Mouse (Mus musculus) intestine, postnatal 0 days (tissue): ENCODE results near the gene Tacc2. TPM values are rescaled to one million over a fixed set of nuclear protein-coding genes. Genes with fewer than 3 reads are reported as not detected.

Source experiments
- ATAC-seq: fragments of 200-750 bp; cut with Nextera tagmentation; 2 replicates; pipeline ENCODE4 v1.8.0; 2017; ENCODE audit warnings: mild to moderate bottlenecking, moderate TSS enrichment, moderate library complexity
- H3K27ac ChIP-seq: fragments of 300-500 bp; sonication (generic); 2 replicates; pipeline ENCODE4 v1.5.1; 2014; ENCODE audit warnings: mild to moderate bottlenecking, low read depth, low read length, moderate library complexity
- H3K27me3 ChIP-seq: fragments of 300-500 bp; sonication (generic); replicated peaks from 2 replicates; pipeline ENCODE4 v1.6.1; 2014; ENCODE audit warnings: low read length, mixed read lengths; ENCODE audit not compliant: control insufficient read depth, insufficient read depth
- H3K36me3 ChIP-seq: fragments of 300-500 bp; sonication (generic); 2 replicates; pipeline ENCODE4 v1.6.1; 2014; ENCODE audit warnings: mild to moderate bottlenecking, moderate library complexity; ENCODE audit not compliant: control insufficient read depth, insufficient read depth
- H3K4me1 ChIP-seq: fragments of 300-500 bp; sonication (generic); replicated peaks from 2 replicates; pipeline ENCODE4 v1.6.1; 2014; ENCODE audit warnings: antibody characterized with exemption, low read length, mixed read lengths; ENCODE audit not compliant: control insufficient read depth, insufficient read depth
- H3K4me2 ChIP-seq: fragments of 300-500 bp; sonication (generic); replicated peaks from 2 replicates; pipeline ENCODE4 v1.6.1; 2014; ENCODE audit warnings: low read depth, mild to moderate bottlenecking, moderate library complexity
- H3K4me3 ChIP-seq: fragments of 300-500 bp; sonication (generic); 2 replicates; pipeline ENCODE4 v1.5.1; 2014; ENCODE audit warnings: low read depth, low read length
- H3K9ac ChIP-seq: fragments of 300-500 bp; sonication (generic); 2 replicates; pipeline ENCODE4 v1.6.1; 2014; ENCODE audit warnings: mild to moderate bottlenecking, low read depth, low read length
- H3K9me3 ChIP-seq: fragments of 300-500 bp; sonication (generic); 2 replicates; pipeline ENCODE4 v1.6.1; 2016; ENCODE audit warnings: mixed run types; ENCODE audit not compliant: control insufficient read depth
- CTCF ChIP-seq: sonication (generic); IDR thresholded peaks from 2 replicates; pipeline ENCODE4 v1.5.1; 2016; ENCODE audit warnings: low read depth, mild to moderate bottlenecking, control low read depth, antibody characterized with exemption, moderate library complexity
- WGBS: fragments of 180-500 bp; shearing (Covaris S2); extraction: QIAGEN DNeasy Blood & Tissue Kit; methylation state at CpG from one replicate; pipeline ENCODE4 v1.1.7; 2014; 5-methylcytosine and 5-hydroxymethylcytosine counted together
- polyA plus RNA-seq: library from polyadenylated mRNA; unstranded; fragments of >200 nt; fragmentation: Nextera tagmentation; extraction: Ambion mirVana; gene quantifications from 2 replicates; pipeline ENCODE4 v1.2.1, GENCODE M21; 2015

The Tacc2 gene
- polyA plus RNA-seq, 1 experiment from 2014 or later, result 27.7 TPM

DNA sequence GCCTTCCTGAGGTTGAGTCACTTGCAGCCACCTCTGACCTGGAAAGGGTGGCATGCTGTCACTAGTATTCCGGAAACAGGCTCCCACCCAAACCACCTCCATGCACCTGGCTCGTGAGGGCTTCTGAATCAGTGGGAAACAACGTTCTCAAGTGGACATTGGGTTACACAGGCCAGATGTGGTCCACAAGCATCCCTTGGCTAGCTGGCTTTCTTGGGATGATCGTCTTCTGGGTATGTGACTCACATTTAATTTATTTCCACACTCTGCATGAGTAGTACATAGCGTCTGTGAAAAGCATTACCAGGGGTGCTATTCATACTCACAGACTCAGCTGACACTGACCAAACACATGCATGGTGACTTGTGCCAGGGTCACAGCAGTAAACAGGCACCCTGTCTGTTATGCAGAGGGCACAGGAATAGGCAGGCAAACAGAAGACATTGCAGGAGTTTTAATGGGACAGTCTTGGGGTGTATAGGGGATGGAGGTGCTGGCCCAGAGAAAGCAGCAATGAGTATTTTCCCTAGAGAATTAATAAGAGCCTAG, 205.3 kb downstream of the Tacc2 start:
- no peak for ATAC-seq
- no peaks in the 10 kb centered on the region for H3K9me3 ChIP-seq
- H3K27me3 ChIP-seq, result no peaks in the 10 kb centered on the region
- H3K4me1 ChIP-seq, result no peaks in the 10 kb centered on the region
- no peaks in the 10 kb centered on the region for H3K36me3 ChIP-seq
- no peak overlapping the region for H3K27ac ChIP-seq
- H3K4me3 ChIP-seq, result no peak overlapping the region
- H3K4me2 ChIP-seq, result no peak overlapping the region
- 64% methylated on average over 5 of the region's 5 CpGs for WGBS
- no peak overlapping the region for H3K9ac ChIP-seq
- no peak for TF ChIP-seq CTCF

DNA sequence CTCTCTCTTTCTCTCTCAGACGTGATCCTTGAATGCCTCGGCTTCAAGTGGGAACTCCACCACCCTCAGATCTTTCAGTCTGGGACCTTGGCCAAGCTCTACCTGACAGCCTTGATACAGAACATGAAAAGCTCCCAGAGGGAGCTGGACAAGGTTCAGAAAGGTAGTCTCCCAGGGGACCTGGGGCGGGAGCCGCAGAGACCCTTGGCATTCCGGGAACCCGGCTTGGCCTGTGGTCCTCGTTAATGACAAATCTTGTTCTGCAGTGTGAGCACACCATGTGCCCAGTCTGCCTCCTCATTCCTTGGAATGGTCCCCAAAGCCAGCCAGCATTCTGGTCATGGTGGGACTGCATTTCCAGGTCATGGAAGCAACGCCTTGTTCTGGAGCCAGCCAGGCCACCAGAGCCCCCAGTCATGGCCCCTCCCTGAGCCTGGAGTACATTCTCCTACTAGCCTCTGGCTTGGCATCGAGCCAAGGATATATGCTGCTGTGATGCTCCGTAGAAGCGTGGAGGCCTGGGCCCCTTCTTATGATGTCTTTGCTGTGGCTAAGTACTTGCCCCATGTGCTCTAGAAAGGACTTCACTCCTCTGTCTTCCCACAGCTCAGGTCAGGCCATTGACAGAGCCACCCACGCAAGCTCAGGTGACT, 208.8 kb downstream of the Tacc2 start:
- H3K27ac ChIP-seq, result no peak overlapping the region
- WGBS, result 67% methylated on average over 12 of the region's 12 CpGs
- ATAC-seq, result no peak

DNA sequence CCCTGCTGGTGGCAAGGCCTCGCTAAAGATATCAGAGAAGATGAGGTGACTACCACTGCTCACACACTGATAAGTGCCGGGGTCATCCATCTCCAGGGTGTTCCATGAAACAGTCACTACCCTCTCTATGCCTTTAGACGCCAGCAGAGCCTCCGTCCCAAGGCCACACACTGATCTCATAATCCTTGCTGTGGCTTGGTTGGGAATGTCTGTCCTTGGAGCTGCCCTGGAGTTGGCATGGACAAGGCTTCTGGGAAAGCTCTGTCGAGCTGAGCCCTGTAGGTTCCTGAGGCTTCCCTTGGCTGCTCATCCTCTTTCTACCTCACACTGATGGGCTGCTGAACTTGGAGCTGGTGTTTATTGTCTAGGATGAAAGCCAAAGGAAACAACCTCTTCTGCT, 209.5 kb downstream of the Tacc2 start:
- 75% methylated on average over 5 of the region's 5 CpGs for WGBS
- ATAC-seq, result no peak
- Histone ChIP-seq H3K9ac (no peak overlapping the region), H3K36me3 (no peaks in the 10 kb centered on the region), H3K9me3 (no peaks in the 10 kb centered on the region), H3K4me2 (no peak overlapping the region), H3K27me3 (no peaks in the 10 kb centered on the region), H3K4me1 (no peaks in the 10 kb centered on the region), H3K27ac (no peak overlapping the region), H3K4me3 (no peak overlapping the region)
- TF ChIP-seq CTCF, result no peak

More for the DNA sequence above, 208.8 kb downstream of the Tacc2 start:
- no peaks in the 10 kb centered on the region for H3K4me1 ChIP-seq
- H3K4me3 ChIP-seq, result no peak overlapping the region
- no peak overlapping the region for H3K4me2 ChIP-seq
- no peak overlapping the region for H3K9ac ChIP-seq
- no peaks in the 10 kb centered on the region for H3K36me3 ChIP-seq
- no peaks in the 10 kb centered on the region for H3K27me3 ChIP-seq
- H3K9me3 ChIP-seq, result no peaks in the 10 kb centered on the region
- TF ChIP-seq CTCF, result no peak

DNA sequence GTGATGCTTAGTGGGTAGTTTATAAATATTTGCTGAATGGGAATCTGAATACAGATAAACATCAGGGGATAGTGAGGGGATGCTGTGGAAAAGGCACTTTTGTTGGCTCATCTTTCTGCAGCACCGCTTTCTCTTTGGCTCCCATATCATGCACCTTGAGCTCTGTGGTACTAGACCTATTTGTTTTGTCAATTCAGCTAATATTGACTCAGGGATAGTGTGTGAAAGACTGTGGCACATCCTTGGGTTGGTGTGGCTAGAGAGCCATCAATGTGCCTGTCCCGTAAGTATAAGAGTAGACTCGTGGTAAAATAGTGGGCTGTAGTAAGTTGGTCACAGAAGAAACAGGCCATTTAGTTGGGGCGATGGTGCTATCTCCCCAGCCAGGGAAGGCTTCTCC, 210.3 kb downstream of the Tacc2 start:
- Histone ChIP-seq H3K27me3 (no peaks in the 10 kb centered on the region), H3K4me1 (no peaks in the 10 kb centered on the region), H3K4me2 (no peak overlapping the region), H3K4me3 (no peak overlapping the region), H3K9ac (no peak overlapping the region), H3K27ac (no peak overlapping the region), H3K9me3 (no peaks in the 10 kb centered on the region), H3K36me3 (no peaks in the 10 kb centered on the region)
- ATAC-seq, result no peak
- no peak for TF ChIP-seq CTCF
- WGBS, result 82% methylated on average over 4 of the region's 4 CpGs

DNA sequence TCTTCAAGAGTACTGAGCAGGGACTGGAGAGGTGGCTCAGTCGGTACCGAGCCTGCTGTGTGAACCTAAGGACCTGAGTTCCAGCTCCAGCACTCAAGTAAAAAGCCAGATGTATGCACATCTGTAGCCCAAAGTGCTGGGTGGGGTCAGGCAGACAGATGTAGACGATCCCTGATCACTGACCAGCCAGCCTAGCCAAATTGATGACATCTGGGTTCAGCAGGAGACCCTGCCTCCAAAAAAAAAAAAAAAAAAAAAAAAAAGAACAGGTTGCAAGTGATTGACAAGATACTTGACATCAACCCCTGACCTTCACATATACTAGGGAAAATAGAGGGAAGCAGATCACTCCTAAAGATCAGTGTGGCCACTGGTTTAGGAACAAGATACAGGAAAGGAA, 211.7 kb downstream of the Tacc2 start:
- WGBS, result 88% methylated on average over 3 of the region's 3 CpGs

DNA sequence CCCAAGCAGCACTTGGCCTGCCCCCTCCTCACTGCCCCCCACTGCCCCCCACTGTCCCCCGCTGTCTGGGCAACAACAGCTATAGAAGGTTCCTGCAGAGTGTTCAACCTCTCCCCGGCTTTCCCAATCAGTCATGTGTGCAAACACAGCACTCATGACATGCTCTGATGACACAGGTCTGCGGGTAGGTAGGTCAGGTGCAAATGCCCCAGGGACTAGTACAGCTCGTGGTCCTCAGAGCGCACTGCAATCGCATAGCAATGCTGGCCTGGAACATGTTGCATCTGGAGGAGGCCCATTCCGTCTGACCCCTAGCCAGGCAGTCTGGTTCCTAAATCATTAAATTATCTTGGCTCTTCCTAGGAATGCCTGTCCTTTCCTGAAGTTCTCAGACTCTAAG, 212.2 kb downstream of the Tacc2 start:
- no peak for TF ChIP-seq CTCF
- 75% methylated on average over 7 of the region's 7 CpGs for WGBS
- Histone ChIP-seq H3K9me3 (no peaks in the 10 kb centered on the region), H3K27me3 (no peaks in the 10 kb centered on the region), H3K4me1 (no peaks in the 10 kb centered on the region), H3K4me2 (no peak overlapping the region), H3K27ac (no peak overlapping the region), H3K4me3 (no peak overlapping the region), H3K9ac (no peak overlapping the region), H3K36me3 (no peaks in the 10 kb centered on the region)
- ATAC-seq, result no peak

More for the DNA sequence above, 211.7 kb downstream of the Tacc2 start:
- H3K27me3 ChIP-seq, result no peaks in the 10 kb centered on the region
- H3K9me3 ChIP-seq, result no peaks in the 10 kb centered on the region
- no peaks in the 10 kb centered on the region for H3K36me3 ChIP-seq
- no peak overlapping the region for H3K27ac ChIP-seq
- no peak overlapping the region for H3K4me3 ChIP-seq
- H3K4me2 ChIP-seq, result no peak overlapping the region
- no peaks in the 10 kb centered on the region for H3K4me1 ChIP-seq
- no peak for ATAC-seq
- H3K9ac ChIP-seq, result no peak overlapping the region
- no peak for TF ChIP-seq CTCF
